Mouse (Mus musculus) bone marrow macrophage, adult 2 months (primary cell): ENCODE measurements around the gene Lims1. TPM values are rescaled to one million over a fixed set of nuclear protein-coding genes. Genes with fewer than 3 reads are reported as not detected.

Experiments
- H3K27ac ChIP-seq: 2 replicates; pipeline ENCODE4 v1.5.1; 2012; ENCODE audit warnings: low read depth, low read length; ENCODE audit not compliant: insufficient read depth
- H3K4me1 ChIP-seq: 2 replicates; pipeline ENCODE4 v1.6.1; 2012; ENCODE audit warnings: low read length; ENCODE audit not compliant: control insufficient read depth, insufficient read depth
- H3K4me3 ChIP-seq: 2 replicates; pipeline ENCODE4 v1.5.1; 2012; ENCODE audit warnings: mild to moderate bottlenecking, low read length, moderate library complexity; ENCODE audit not compliant: insufficient read depth
- CTCF ChIP-seq: IDR thresholded peaks from 2 replicates; pipeline ENCODE4 v1.5.1; 2012; ENCODE audit warnings: low read depth, mild to moderate bottlenecking, low read length, moderate library complexity
- POLR2A ChIP-seq: IDR thresholded peaks from 2 replicates; pipeline ENCODE4 v1.6.1; 2012; ENCODE audit warnings: mild to moderate bottlenecking, low read depth, low read length, borderline replicate concordance
- polyA plus RNA-seq: library from polyadenylated mRNA; stranded (reverse); fragments of >200 nt; gene quantifications from 2 replicates; pipeline ENCODE4 v1.2.4, GENCODE M21; 2012; ENCODE audit not compliant: missing spikeins, insufficient read depth, insufficient read length

Lims1 gene
- polyA plus RNA-seq, 1 experiment: 81.4 TPM

GRCm38 (mm10) chr10:58368791-58369706, 45.8 kb downstream of the Lims1 start:
- TF ChIP-seq CTCF: no peak
- no peak for TF ChIP-seq POLR2A
- Histone ChIP-seq H3K4me1 (peaks cover 42% of the 10 kb centered on the region), H3K4me3 (no peak overlapping the region), H3K27ac (peak overlapping the region; percentile 59)

GRCm38 (mm10) chr10:58369707-58370093, 46.4 kb downstream of the Lims1 start:
- H3K4me3 ChIP-seq: no peak overlapping the region
- peaks cover 39% of the 10 kb centered on the region for H3K4me1 ChIP-seq
- H3K27ac ChIP-seq: peak overlapping the region; percentile 59
- no peak for TF ChIP-seq POLR2A
- no peak for TF ChIP-seq CTCF

- Histone ChIP-seq H3K4me3 (no peak overlapping the region), H3K27ac (peak overlapping the region; percentile 46), H3K4me1 (peaks cover 39% of the 10 kb centered on the region)
- TF ChIP-seq CTCF: no peak
- TF ChIP-seq POLR2A: no peak
Observed at GRCm38 (mm10) chr10:58370143-58370542, 46.9 kb downstream of the Lims1 start.

GRCm38 (mm10) chr10:58370559-58370958, 47.3 kb downstream of the Lims1 start:
- Histone ChIP-seq H3K4me3 (no peak overlapping the region), H3K27ac (peak overlapping the region; percentile 46), H3K4me1 (peaks cover 38% of the 10 kb centered on the region)
- TF ChIP-seq POLR2A (no peak), CTCF (no peak)

GRCm38 (mm10) chr10:58371279-58371842, 48.1 kb downstream of the Lims1 start:
- H3K27ac ChIP-seq: peak overlapping the region; percentile 34
- TF ChIP-seq POLR2A (no peak), CTCF (no peak)
- peaks cover 37% of the 10 kb centered on the region for H3K4me1 ChIP-seq
- H3K4me3 ChIP-seq: no peak overlapping the region

GRCm38 (mm10) chr10:58372430-58373030, 49.3 kb downstream of the Lims1 start:
- H3K4me3 ChIP-seq: no peak overlapping the region
- TF ChIP-seq CTCF (no peak), POLR2A (no peak)
- peaks cover 35% of the 10 kb centered on the region for H3K4me1 ChIP-seq
- no peak overlapping the region for H3K27ac ChIP-seq

GRCm38 (mm10) chr10:58373829-58374228, 50.6 kb downstream of the Lims1 start:
- peaks cover 36% of the 10 kb centered on the region for H3K4me1 ChIP-seq
- TF ChIP-seq CTCF: no peak
- TF ChIP-seq POLR2A: no peak
- H3K27ac ChIP-seq: no peak overlapping the region
- H3K4me3 ChIP-seq: no peak overlapping the region

- TF ChIP-seq POLR2A: no peak
- TF ChIP-seq CTCF: peak; percentile 55
- H3K4me1 ChIP-seq: peaks cover 25% of the 10 kb centered on the region
- H3K4me3 ChIP-seq: no peak overlapping the region
- no peak overlapping the region for H3K27ac ChIP-seq
Observed at GRCm38 (mm10) chr10:58377592-58378197, 54.4 kb downstream of the Lims1 start.

- no peak overlapping the region for H3K27ac ChIP-seq
- no peak overlapping the region for H3K4me3 ChIP-seq
- peaks cover 27% of the 10 kb centered on the region for H3K4me1 ChIP-seq
Observed at GRCm38 (mm10) chr10:58378380-58378779, 55.1 kb downstream of the Lims1 start.

GRCm38 (mm10) chr10:58379699-58380098, 56.4 kb downstream of the Lims1 start:
- Histone ChIP-seq H3K4me3 (no peak overlapping the region), H3K27ac (no peak overlapping the region), H3K4me1 (peaks cover 38% of the 10 kb centered on the region)
- TF ChIP-seq POLR2A (no peak), CTCF (no peak)

More at GRCm38 (mm10) chr10:58378380-58378779, 55.1 kb downstream of the Lims1 start:
- TF ChIP-seq POLR2A (no peak), CTCF (no peak)

- H3K27ac ChIP-seq: peak overlapping the region; percentile 29; the same call in 1 of the 2 replicates
- TF ChIP-seq CTCF (no peak), POLR2A (no peak)
- no peak overlapping the region for H3K4me3 ChIP-seq
- peaks cover 40% of the 10 kb centered on the region for H3K4me1 ChIP-seq
Observed at GRCm38 (mm10) chr10:58381904-58382303, 58.6 kb downstream of the Lims1 start.
